Mouse (Mus musculus) lung, postnatal 25 days (tissue): ENCODE results near the gene B3gnt3.
A peak's percentile ranks its signal among the peaks of the same experiment; 100 is the strongest.

ENCODE experiments used
- DNase-seq: peaks from one replicate; pipeline ENCODE4 v3.0.0; 2022; ENCODE audit warnings: low spot score

The B3gnt3 gene

GRCm38 (mm10) chr8:71677555-71677954, 24.0 kb downstream of the B3gnt3 start:
- DNase-seq = no peak

- DNase-seq = no peak
Observed at GRCm38 (mm10) chr8:71676803-71677202, 24.8 kb downstream of the B3gnt3 start.

GRCm38 (mm10) chr8:71676020-71676741, 25.4 kb downstream of the B3gnt3 start, which contains the start of gene Jak3:
TSS of gene Jak3 (plus strand) at chr8:71676296.
- peak; percentile 51 for DNase-seq

- no peak for DNase-seq
Observed at GRCm38 (mm10) chr8:71675456-71676019, 26.1 kb downstream of the B3gnt3 start.

GRCm38 (mm10) chr8:71674071-71674470, 27.5 kb downstream of the B3gnt3 start:
- no peak for DNase-seq

GRCm38 (mm10) chr8:71672168-71672735, 29.3 kb downstream of the B3gnt3 start:
- no peak for DNase-seq

- peak; percentile 86 for DNase-seq
Observed at GRCm38 (mm10) chr8:71671549-71671965, 30.0 kb downstream of the B3gnt3 start, which contains the start of gene Unc13a. TSS of gene Unc13a (minus strand) at chr8:71671757.

- DNase-seq = no peak
Observed at GRCm38 (mm10) chr8:71670621-71671548, 30.7 kb downstream of the B3gnt3 start.

GRCm38 (mm10) chr8:71670198-71670597, 31.4 kb downstream of the B3gnt3 start:
- DNase-seq = no peak

- no peak for DNase-seq
Observed at GRCm38 (mm10) chr8:71668220-71668975, 33.2 kb downstream of the B3gnt3 start.

GRCm38 (mm10) chr8:71667256-71667655, 34.3 kb downstream of the B3gnt3 start:
- no peak for DNase-seq

- DNase-seq = no peak
Observed at GRCm38 (mm10) chr8:71666855-71667254, 34.7 kb downstream of the B3gnt3 start.

GRCm38 (mm10) chr8:71665331-71666130, 36.1 kb downstream of the B3gnt3 start:
- peak; percentile 49 for DNase-seq

- peak; percentile 79 for DNase-seq
Observed at GRCm38 (mm10) chr8:71660325-71661120, 41.1 kb downstream of the B3gnt3 start.

GRCm38 (mm10) chr8:71659751-71660150, 41.8 kb downstream of the B3gnt3 start:
- no peak for DNase-seq

GRCm38 (mm10) chr8:71658515-71659049, 43.0 kb downstream of the B3gnt3 start:
- no peak for DNase-seq

GRCm38 (mm10) chr8:71657816-71658215, 43.8 kb downstream of the B3gnt3 start:
- no peak for DNase-seq

- DNase-seq = no peak
Observed at GRCm38 (mm10) chr8:71654600-71654999, 47.0 kb downstream of the B3gnt3 start.

- peak; percentile 23 for DNase-seq
Observed at GRCm38 (mm10) chr8:71645510-71645909, 56.1 kb downstream of the B3gnt3 start.
